Mouse (Mus musculus): Measurements from ENCODE around the gene Syngap1.

GRCm38 (mm10) chr17:26892635-26893375 is 48.2 kb upstream of the Syngap1 start:
- no peak for TF ChIP-seq POLR2A (IDR thresholded peaks at IDR 0.05; ENCODE audit: low read depth, low read length)
- TF ChIP-seq CTCF (IDR thresholded peaks at IDR 0.05; ENCODE audit: extremely low read depth, insufficient read depth, insufficient read length, insufficient replicate concordance) = no peak
